Mouse (Mus musculus): ENCODE measurements at regions not wholly inside any gene's neighbourhood (a gene's known extent, or its start where the extent isn't known, plus 50 kb on each side); places are given as distances from the start of the nearest gene placed in this dataset.

- no peak for TF ChIP-seq CTCF (IDR thresholded peaks at IDR 0.05; ENCODE audit: low read depth, low read length)
- TF ChIP-seq POLR2AphosphoS5 (IDR thresholded peaks at IDR 0.05; ENCODE audit: insufficient replicate concordance, low read depth, low read length) = no peak
- TF ChIP-seq TAL1 (conservative IDR thresholded peaks at IDR 0.05; ENCODE audit: low read depth, low read length) = no peak
- no peak for TF ChIP-seq GATA1 (IDR thresholded peaks at IDR 0.05; ENCODE audit: borderline replicate concordance, low read length)
Observed at GRCm38 (mm10) chr10:68970521-68970920, 180.7 kb upstream of the Rhobtb1 start.

All from G1E (cell line).